Mouse (Mus musculus) kidney, adult 2 months (tissue): ENCODE measurements at regions not wholly inside any gene's neighbourhood (a gene's known extent, or its start where the extent isn't known, plus 50 kb on each side); places are given as distances from the start of the nearest gene placed in this dataset.

Source experiments
- CTCF ChIP-seq: fragments of 200-500 bp; conservative IDR thresholded peaks from 2 replicates; pipeline ENCODE4 v1.5.1; 2011; ENCODE audit warnings: low read depth, mild to moderate bottlenecking, control low read depth, low read length, moderate library complexity, mixed read lengths; ENCODE audit not compliant: insufficient read depth, insufficient read length
- POLR2A ChIP-seq: fragments of 200-500 bp; IDR thresholded peaks from one replicate; pipeline ENCODE4 v1.6.1; 2011; ENCODE audit warnings: low read depth, low read length, control low read depth

- no peak for TF ChIP-seq CTCF
- TF ChIP-seq POLR2A: no peak
These were observed 325.1 kb downstream of the Abcc12 start for GRCm38 (mm10) chr8:86255431-86255830.
